Mouse (Mus musculus): ENCODE results near the gene Lrrc49. TPM values are rescaled to one million over a fixed set of nuclear protein-coding genes. Genes with fewer than 3 reads are reported as not detected.

The Lrrc49 gene
- polyA plus RNA-seq, 2 experiments: 15.3 to 16.2 TPM

DNA sequence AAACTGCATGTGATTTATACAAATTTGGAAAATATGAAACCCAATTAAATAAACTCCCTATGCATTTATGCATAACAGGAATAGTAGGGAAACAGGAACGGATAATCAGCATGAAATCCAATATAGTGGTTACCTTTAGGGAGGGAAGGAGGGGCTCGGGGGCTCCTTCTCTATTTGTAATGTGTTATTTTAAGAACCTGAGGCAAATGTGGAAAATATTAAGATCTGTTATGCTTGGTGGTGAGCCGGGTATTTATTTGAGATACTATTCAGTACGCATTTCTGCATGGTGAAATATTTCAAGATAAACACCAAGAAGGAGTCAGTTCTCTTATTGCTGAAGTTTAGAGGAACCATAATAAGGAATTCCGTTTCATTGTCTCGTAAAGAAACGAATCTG, 105.4 kb downstream of the Lrrc49 start:
- H3K4me1 ChIP-seq (ENCODE audit: control insufficient read depth, insufficient read depth, low read length): no peaks in the 10 kb centered on the region
- no peak for ATAC-seq (ENCODE audit: low FRiP score, low read depth)
- H3K4me2 ChIP-seq (replicated peaks; ENCODE audit: low read depth, low read length, severe bottlenecking): no peak overlapping the region
- no peak for DNase-seq (ENCODE audit: low spot score)
- H3K9me3 ChIP-seq (ENCODE audit: control insufficient read depth, low read length): no peaks in the 10 kb centered on the region
- no peak overlapping the region for H3K27ac ChIP-seq (replicated peaks; ENCODE audit: low read depth, low read length)
- H3K27me3 ChIP-seq (ENCODE audit: control insufficient read depth, insufficient read depth, low read length): no peaks in the 10 kb centered on the region
- no peak overlapping the region for H3K9ac ChIP-seq (ENCODE audit: low read depth, low read length, severe bottlenecking)
- H3K4me3 ChIP-seq (replicated peaks; ENCODE audit: low read length): no peak overlapping the region
- 51% methylated on average over 7 of the region's 7 CpGs for WGBS
- no peak for TF ChIP-seq POLR2A (IDR thresholded peaks at IDR 0.05; ENCODE audit: borderline replicate concordance, extremely low read depth, insufficient read depth, insufficient read length)
- no peaks in the 10 kb centered on the region for H3K36me3 ChIP-seq (ENCODE audit: control insufficient read depth, insufficient read depth, low read length)

DNA sequence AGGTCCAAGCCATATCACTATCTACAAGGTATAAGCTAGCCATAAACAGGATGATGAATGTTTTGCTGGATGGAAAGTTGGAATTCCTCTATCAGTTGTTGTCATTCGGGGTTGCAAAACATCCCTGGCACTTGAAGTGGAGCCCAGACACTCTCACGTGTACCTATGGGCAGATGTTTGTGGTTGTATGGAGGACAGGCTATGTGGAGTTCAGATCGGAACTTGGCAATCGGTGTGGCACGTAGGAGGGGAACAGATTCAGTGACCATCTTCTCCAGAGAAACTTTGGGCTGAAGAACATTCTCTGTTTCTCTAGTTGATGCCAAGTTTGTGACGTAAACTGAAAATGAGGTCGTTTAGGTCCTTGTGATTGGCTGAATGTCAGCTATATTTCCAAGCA, 114.9 kb downstream of the Lrrc49 start:
- Histone ChIP-seq H3K9me3 (ENCODE audit: control insufficient read depth, low read length) (0 out of 2 replicates have a peak, but pooled peaks cover 4% of the 10 kb centered on the region), H3K27ac (replicated peaks; ENCODE audit: low read depth, low read length) (no peak overlapping the region), H3K4me1 (ENCODE audit: control insufficient read depth, insufficient read depth, low read length) (no peaks in the 10 kb centered on the region), H3K4me2 (replicated peaks; ENCODE audit: low read depth, low read length, severe bottlenecking) (no peak overlapping the region), H3K4me3 (replicated peaks; ENCODE audit: low read length) (no peak overlapping the region), H3K27me3 (ENCODE audit: control insufficient read depth, insufficient read depth, low read length) (no peaks in the 10 kb centered on the region), H3K9ac (ENCODE audit: low read depth, low read length, severe bottlenecking) (no peak overlapping the region), H3K36me3 (ENCODE audit: control insufficient read depth, insufficient read depth, low read length) (no peaks in the 10 kb centered on the region)
- DNase-seq (ENCODE audit: low spot score): no peak
- ATAC-seq (ENCODE audit: low FRiP score, low read depth): no peak
- no peak for TF ChIP-seq POLR2A (IDR thresholded peaks at IDR 0.05; ENCODE audit: borderline replicate concordance, extremely low read depth, insufficient read depth, insufficient read length)
- WGBS: 91% methylated on average over 7 of the region's 7 CpGs

DNA sequence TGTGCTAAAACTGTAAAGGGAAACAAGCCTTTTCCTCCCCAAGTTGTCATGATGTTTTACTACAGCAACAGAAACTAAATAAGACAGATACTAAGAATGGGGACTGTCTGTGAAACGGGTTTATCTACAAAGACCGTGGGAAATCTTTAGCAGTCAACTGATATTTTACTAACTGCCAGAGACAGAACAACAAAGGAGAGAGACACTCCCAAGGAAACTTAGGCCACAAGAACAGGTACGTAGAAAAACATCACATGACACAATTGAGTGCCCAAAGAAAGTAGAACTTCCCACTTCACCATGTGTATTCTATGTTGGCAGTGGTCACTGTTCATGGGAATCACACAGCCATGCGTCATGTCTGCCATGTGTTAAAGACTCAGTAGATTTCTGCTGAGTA, 116.2 kb downstream of the Lrrc49 start:
- H3K4me1 ChIP-seq (ENCODE audit: control insufficient read depth, insufficient read depth, low read length): no peaks in the 10 kb centered on the region
- H3K36me3 ChIP-seq (ENCODE audit: control insufficient read depth, insufficient read depth, low read length): no peaks in the 10 kb centered on the region
- no peak for TF ChIP-seq POLR2A (IDR thresholded peaks at IDR 0.05; ENCODE audit: borderline replicate concordance, extremely low read depth, insufficient read depth, insufficient read length)
- H3K27ac ChIP-seq (replicated peaks; ENCODE audit: low read depth, low read length): no peak overlapping the region
- DNase-seq (ENCODE audit: low spot score): no peak
- H3K9ac ChIP-seq (ENCODE audit: low read depth, low read length, severe bottlenecking): no peak overlapping the region
- H3K4me2 ChIP-seq (replicated peaks; ENCODE audit: low read depth, low read length, severe bottlenecking): no peak overlapping the region
- WGBS: 92% methylated on average over 4 of the region's 4 CpGs
- no peak overlapping the region for H3K4me3 ChIP-seq (replicated peaks; ENCODE audit: low read length)
- ATAC-seq (ENCODE audit: low FRiP score, low read depth): no peak
- 0 out of 2 replicates have a peak, but pooled peaks cover 4% of the 10 kb centered on the region for H3K9me3 ChIP-seq (ENCODE audit: control insufficient read depth, low read length)
- no peaks in the 10 kb centered on the region for H3K27me3 ChIP-seq (ENCODE audit: control insufficient read depth, insufficient read depth, low read length)

DNA sequence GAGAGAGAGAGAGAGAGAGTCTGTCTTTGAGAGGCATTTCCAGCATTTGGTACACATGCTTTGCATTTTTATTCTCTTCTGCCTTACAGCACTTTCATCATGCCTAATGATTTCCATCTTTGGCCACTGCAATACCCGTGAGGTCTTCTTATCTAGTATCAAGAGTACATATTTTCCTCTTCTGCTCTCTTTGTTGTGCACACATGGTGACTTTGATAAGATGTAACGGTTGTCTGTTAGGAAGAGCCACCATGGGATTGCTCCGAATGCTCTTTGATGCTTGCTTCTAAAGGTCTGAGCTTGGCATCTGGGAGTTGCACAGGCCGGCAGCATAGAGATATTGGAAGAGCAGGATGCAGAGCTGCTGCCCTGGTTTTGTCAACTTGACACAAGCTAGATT, 116.9 kb downstream of the Lrrc49 start:
- Histone ChIP-seq H3K27ac (replicated peaks; ENCODE audit: low read depth, low read length) (no peak overlapping the region), H3K4me3 (replicated peaks; ENCODE audit: low read length) (no peak overlapping the region), H3K9ac (ENCODE audit: low read depth, low read length, severe bottlenecking) (no peak overlapping the region), H3K27me3 (ENCODE audit: control insufficient read depth, insufficient read depth, low read length) (no peaks in the 10 kb centered on the region), H3K4me2 (replicated peaks; ENCODE audit: low read depth, low read length, severe bottlenecking) (no peak overlapping the region), H3K36me3 (ENCODE audit: control insufficient read depth, insufficient read depth, low read length) (no peaks in the 10 kb centered on the region), H3K9me3 (ENCODE audit: control insufficient read depth, low read length) (0 out of 2 replicates have a peak, but pooled peaks cover 4% of the 10 kb centered on the region), H3K4me1 (ENCODE audit: control insufficient read depth, insufficient read depth, low read length) (no peaks in the 10 kb centered on the region)
- ATAC-seq (ENCODE audit: low FRiP score, low read depth) (no peak), DNase-seq (ENCODE audit: low spot score) (no peak)
- no peak for TF ChIP-seq POLR2A (IDR thresholded peaks at IDR 0.05; ENCODE audit: borderline replicate concordance, extremely low read depth, insufficient read depth, insufficient read length)
- WGBS: 63% methylated on average over 4 of the region's 4 CpGs

DNA sequence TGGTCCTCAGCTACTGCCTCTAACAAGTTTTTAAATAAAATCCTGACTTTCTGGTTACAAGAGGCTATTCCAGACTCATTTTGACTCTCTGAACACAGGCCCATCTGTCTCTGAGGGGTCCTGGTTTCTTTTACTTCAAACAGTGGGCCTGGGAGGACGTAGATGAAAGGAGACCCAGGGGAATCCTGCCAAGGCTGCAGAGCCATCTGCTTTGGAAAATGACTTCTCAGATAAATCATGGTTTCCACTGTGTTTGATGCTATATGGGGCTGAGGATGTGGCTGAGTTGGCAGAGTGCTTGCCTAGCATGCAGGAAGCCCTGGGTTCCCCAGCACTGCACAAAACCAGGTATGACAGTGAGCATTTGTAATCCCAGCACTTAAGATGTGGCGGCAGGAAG, 118.6 kb downstream of the Lrrc49 start:
- 63% methylated on average over 2 of the region's 2 CpGs for WGBS
- Histone ChIP-seq H3K9me3 (ENCODE audit: control insufficient read depth, low read length) (0 out of 2 replicates have a peak, but pooled peaks cover 4% of the 10 kb centered on the region), H3K36me3 (ENCODE audit: control insufficient read depth, insufficient read depth, low read length) (no peaks in the 10 kb centered on the region), H3K4me3 (replicated peaks; ENCODE audit: low read length) (no peak overlapping the region), H3K4me1 (ENCODE audit: control insufficient read depth, insufficient read depth, low read length) (no peaks in the 10 kb centered on the region), H3K27me3 (ENCODE audit: control insufficient read depth, insufficient read depth, low read length) (no peaks in the 10 kb centered on the region), H3K9ac (ENCODE audit: low read depth, low read length, severe bottlenecking) (no peak overlapping the region), H3K27ac (replicated peaks; ENCODE audit: low read depth, low read length) (no peak overlapping the region), H3K4me2 (replicated peaks; ENCODE audit: low read depth, low read length, severe bottlenecking) (no peak overlapping the region)
- DNase-seq (ENCODE audit: low spot score): no peak
- ATAC-seq (ENCODE audit: low FRiP score, low read depth): no peak
- no peak for TF ChIP-seq POLR2A (IDR thresholded peaks at IDR 0.05; ENCODE audit: borderline replicate concordance, extremely low read depth, insufficient read depth, insufficient read length)

DNA sequence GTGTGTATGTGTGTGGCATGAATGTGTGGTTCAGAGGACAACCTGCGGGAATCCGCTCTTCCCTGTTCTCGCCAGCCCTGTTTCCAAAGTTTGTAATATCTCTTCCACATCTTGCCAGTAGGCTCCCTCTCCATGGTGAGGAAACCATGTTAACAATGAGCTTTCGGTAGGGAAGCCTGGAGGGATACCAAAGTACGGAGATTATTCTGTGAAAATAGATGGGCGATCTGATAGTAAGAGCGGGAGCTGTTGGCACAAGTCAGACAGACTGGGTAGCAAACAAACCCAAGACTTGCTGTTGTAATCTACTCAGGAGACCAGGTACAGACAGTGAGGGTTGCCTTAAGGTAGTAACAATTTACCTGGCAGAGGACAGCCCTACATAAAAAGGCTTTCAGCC, 124.1 kb downstream of the Lrrc49 start:
- no peak for TF ChIP-seq POLR2A (IDR thresholded peaks at IDR 0.05; ENCODE audit: borderline replicate concordance, extremely low read depth, insufficient read depth, insufficient read length)
- peaks cover 26% of the 10 kb centered on the region for H3K4me1 ChIP-seq (ENCODE audit: control insufficient read depth, insufficient read depth, low read length)
- H3K9ac ChIP-seq (ENCODE audit: low read depth, low read length, severe bottlenecking): no peak overlapping the region
- no peaks in the 10 kb centered on the region for H3K36me3 ChIP-seq (ENCODE audit: control insufficient read depth, insufficient read depth, low read length)
- 94% methylated on average over 7 of the region's 7 CpGs for WGBS
- DNase-seq (ENCODE audit: low spot score): no peak
- no peak for ATAC-seq (ENCODE audit: low FRiP score, low read depth)
- H3K27me3 ChIP-seq (ENCODE audit: control insufficient read depth, insufficient read depth, low read length): no peaks in the 10 kb centered on the region
- no peak overlapping the region for H3K4me3 ChIP-seq (replicated peaks; ENCODE audit: low read length)
- no peaks in the 10 kb centered on the region for H3K9me3 ChIP-seq (ENCODE audit: control insufficient read depth, low read length)
- H3K27ac ChIP-seq (replicated peaks; ENCODE audit: low read depth, low read length): no peak overlapping the region
- H3K4me2 ChIP-seq (replicated peaks; ENCODE audit: low read depth, low read length, severe bottlenecking): no peak overlapping the region

Data from limb, embryonic 14.5 days (tissue).